Mouse (Mus musculus) thymus, postnatal 25 days (tissue): ENCODE results near the gene Dnmt3l.
"Not testable (repeated sequence)": the region's sequence is repeated elsewhere in the genome, so short reads cannot be mapped to it uniquely, and the experiment has no call there.

Experiments
- DNase-seq: peaks from one replicate; pipeline ENCODE4 v3.0.0; 2022

Gene Dnmt3l

DNA sequence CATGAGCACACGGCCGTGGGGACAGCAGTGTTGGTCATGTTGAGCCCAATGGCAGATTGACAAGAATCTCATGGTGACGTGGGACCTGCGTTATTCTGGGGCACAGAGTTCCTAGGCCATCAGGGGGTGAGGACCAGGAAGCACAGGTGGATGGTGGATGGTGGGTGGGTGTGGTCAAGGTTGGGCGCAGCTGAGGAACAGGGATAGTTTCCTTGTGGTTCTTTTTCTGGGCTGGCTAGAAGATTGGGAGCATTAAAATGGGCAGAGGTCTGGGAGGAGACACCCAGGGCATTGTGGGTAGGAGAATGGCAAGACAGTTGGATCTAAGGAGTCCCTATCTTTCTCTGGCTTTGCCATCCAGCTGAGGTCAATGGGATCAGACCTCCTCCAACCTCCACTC lies at the start of gene Dnmt3l:
Dnmt3l (plus strand) TSS at position 301 of the 400 bp plus-strand sequence.
- DNase-seq = no peak

DNA sequence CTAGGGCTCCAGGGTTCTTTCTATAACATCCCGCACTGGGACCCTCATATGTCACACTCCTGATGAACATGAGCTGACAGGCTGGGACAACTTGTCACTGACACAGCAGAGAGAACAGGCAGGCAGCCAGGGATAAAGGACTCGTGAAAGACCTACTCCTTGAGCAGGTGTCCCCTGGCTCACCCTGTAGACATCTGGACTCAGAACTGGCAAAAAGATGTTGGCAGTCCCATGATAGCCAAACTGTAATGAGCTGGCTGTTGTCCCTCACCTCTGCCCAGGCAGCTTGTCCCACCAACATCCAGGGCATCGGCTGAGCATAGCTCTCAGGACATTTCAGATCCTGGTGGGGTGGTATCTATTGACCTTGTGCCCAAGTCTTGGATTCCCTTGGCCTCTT lies 46.1 kb upstream of the Dnmt3l start:
- DNase-seq = no peak

DNA sequence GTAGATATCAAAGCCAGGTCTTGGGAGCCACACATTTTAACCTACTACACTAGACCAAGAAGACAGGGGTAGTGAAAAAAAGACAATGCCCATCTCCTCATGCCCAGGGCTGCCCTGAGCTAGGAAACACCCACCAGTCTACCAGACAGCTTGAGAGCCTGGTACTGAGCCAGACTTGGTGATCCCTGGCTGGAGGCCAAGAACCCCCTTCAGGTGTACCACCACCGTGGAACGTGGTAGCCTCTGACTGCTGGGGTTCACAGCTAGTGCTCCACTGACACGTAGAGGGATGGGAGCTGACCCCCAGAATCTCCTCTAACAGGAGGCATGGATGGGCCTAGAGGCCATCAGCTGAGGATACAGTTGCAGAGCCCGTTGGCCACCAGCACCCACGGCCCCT lies 41.5 kb upstream of the Dnmt3l start:
- no peak for DNase-seq

DNA sequence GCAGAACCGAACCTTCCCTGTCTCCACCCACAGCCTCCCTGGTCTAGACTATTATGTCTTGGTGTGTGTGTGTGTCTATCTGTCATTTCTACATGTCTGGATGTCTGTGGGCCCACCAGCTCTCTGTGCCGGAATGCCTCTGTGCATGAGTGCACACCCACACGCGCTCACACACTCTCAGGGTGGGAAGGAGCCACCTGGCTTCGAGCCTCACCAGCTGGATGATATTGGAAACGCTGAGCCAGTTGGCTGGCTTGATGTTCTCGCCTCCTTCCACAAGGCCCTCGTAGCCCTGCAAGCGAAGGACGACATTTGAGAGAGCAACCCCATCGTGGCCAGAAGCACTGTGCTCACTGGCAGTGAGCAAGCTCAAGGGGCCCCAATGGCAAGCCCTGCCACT lies 40.0 kb upstream of the Dnmt3l start:
- DNase-seq = no peak

DNA sequence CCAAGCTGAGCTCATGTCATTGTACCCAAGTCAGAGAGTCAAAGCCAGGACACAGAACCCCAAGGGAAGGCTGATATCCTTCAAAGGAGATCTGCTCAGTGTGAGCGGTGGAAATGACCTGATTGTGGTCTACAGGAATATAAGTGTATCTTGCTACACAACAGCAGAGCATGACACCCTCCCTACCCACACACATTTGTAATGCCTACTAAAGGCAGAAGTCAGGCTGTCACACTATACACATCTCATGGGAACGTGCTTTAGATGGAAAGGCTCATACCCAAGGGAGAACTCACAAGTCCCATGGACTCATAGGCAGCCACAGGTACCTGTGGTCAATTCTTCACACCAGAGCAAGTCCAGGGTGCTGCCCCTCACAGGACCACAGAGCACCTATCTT lies 39.4 kb upstream of the Dnmt3l start:
- DNase-seq = no peak

DNA sequence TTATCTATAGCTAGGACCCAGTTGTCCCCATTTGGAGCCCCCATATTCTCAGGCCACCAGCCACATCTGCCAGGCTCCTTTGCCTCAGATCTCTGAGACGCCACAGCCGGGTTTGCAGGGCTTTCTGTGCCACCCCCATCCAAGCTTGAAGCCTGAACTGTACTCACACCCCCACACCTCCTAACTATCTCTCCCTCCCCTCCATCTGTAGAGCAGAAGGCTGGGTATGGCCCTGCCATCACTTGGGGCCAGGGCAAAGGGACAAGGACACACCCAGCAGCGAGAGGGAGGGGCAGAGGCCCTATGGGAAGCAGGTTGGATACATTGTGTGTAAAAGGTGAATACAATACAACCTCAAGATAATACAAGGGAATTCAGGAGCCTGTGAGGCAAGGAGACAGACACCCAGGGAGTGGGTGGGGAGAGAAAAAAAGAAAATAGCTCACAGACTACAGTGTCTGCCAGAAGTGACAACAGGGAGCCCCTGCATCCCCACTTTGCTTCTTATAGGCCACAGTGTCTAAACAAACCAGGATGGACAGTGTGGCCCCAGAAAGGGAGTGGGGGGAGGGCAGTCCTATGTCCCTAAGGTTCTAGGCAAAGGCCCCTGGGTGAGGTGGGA lies 37.2 kb upstream of the Dnmt3l start:
- no peak for DNase-seq

DNA sequence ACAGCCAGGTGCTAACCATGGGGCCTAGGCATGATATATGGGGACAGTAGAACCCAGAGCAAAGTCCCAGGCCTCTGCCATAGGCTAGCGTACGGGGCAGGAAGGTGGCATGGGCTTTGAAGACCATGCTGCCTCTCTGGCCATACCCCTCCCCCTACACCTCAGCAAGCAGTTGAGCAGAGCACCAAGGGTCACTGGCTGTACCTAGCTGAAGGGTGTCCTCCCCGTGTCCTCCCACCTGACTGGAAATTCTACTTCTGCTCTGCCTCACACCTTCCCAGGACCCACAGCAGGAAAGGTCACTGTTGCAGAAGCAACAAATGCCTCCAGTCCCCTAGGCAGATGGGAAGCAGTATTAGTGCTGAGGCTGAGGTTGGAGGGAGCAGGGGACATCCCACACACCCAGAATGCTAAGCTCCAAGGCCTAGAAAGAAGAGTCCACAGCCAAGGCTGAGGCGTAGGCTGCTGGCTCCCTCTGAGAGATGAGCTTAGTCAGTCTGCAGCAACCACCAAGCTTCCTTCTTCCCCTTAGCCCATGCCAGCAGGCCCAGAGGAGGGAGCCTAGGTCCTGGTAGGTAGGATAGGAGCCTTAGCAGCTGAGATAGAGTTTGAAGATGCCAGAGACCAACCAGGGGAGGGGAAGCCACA lies 35.8 kb upstream of the Dnmt3l start:
- no peak for DNase-seq

DNA sequence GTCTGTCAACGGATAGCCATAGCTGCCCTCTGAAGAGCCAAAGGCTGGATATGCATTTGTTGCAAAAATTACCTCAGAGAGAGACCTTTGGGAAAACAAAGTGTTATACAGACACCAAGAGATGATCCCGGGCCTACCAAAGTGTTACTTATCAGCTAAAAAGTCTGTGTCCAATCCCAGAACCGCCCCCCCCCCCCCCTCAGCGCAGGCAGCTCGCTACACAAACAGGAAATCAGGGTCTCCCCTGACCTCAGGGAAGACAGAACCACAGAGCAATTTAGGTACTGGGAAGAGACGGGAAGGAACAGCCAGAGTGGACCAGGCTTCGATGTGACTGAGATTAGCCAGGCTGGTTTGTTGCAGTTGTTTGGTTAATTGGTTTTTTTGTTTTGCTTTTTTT lies 34.5 kb upstream of the Dnmt3l start:
- DNase-seq = no peak

DNA sequence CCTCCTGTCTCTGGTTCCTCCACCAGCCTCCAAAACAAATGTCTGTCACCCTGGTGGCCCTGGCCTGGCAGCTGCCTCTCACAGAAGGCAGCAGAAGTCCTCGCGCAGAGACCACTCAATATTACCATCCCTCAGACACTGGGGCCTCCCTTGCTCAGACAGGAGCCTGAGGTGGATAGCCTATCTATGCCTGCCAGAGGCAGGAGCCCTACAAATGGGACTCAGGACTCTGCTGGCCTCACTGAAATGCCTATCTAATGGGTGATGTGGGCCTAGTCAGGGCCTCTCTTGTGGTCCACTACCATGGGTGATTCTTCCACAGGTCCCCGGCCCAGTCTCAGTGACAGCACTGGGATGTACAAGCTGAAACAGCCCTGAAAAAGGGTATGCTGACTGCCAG lies 33.6 kb upstream of the Dnmt3l start:
- DNase-seq = no peak

DNA sequence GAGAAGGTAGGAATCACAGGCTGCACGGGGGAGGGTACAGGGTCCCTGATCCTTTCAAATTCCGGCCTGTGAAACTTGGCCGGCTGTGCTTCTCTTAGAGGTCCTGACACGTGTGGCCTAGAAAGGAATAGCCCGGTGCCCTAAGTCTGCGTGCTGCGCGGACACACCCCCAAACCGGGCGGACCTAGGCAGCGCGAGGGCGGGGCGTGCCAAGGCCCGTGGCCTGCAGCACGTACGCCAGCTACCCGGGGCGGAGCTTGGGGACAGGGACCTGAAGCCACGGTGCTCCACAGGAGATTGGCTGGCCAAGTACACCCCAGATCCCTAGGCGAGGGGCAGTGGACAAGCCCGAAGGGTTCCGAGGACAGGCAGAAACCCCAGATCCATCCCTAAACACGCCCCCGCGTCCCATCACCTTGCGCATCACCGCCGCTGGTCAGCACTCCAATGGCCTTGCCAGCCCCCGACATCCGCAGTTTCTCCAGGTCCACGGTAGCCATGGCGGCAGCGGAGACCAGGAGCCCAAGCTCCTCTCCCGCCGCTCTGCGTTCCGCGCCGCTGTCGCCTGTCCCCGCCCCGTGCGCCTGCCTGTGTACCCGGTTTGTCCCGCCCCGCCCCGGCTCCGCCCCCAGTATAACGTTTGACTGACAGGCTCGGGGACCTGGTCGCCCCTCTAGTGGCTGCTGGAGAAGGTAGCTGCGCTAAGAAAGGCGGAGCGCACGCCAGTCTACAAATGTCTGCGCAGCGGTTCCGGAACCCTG lies 32.4 kb upstream of the Dnmt3l start:
- DNase-seq = peak; percentile 96

DNA sequence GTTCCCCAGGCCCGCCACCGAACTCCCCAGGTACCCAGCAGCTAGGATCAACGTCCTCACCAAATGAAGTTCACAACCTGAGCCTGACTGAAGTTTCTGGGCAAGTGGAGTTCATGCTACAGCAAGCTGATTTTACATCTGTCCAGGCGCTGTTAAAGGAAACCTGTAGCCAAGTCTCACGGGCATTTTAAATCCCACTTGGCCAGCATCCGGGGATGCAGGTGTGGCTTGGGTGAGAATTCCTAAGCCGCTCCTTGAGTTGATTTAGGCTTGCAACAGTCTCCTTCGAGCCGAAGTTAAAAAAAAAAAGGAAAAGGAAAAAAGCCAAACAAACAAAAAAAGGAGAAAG lies 31.8 kb upstream of the Dnmt3l start, which contains the start of gene Pfkl:
Pfkl (minus strand) TSS at position 139 of the 349 bp plus-strand sequence.
- DNase-seq = no peak

DNA sequence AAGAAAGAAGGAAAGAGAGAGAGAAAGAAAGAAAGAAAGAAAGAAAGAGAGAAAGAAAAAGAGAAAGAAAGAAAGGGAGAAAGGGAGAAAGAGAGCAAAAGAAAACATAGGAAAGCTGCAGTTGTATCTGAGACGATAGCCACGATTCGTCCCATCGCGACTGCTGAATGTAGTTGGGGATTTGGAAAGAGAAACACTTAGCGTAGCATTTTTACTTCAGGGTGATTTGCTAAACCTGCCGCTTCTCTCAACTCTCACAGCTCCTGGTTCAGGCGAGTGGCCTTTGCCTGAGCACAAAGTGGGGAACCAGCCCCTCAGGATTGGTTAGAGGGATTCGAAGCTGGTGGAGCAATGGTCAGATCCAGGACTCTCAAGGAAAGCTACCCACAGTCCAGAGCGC lies 31.4 kb upstream of the Dnmt3l start:
- peak; percentile 10 for DNase-seq

DNA sequence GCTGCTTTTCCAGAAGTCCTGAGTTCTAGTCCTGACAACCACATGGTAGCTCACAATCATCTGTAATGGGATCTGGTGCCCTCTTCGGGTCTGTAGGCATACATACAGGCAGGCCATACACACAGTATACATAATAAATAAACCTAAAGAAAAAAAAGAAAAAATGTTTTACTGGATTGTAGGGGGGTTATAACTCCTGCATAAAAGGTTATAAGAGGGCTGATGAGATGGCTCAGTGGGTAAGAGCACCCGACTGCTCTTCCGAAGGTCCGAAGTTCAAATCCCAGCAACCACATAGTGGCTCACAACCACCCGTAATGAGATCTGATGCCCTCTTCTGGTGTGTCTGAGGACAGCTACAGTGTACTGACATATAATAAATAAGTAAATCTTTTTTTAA lies 30.6 kb upstream of the Dnmt3l start:
- not testable (repeated sequence) for DNase-seq

DNA sequence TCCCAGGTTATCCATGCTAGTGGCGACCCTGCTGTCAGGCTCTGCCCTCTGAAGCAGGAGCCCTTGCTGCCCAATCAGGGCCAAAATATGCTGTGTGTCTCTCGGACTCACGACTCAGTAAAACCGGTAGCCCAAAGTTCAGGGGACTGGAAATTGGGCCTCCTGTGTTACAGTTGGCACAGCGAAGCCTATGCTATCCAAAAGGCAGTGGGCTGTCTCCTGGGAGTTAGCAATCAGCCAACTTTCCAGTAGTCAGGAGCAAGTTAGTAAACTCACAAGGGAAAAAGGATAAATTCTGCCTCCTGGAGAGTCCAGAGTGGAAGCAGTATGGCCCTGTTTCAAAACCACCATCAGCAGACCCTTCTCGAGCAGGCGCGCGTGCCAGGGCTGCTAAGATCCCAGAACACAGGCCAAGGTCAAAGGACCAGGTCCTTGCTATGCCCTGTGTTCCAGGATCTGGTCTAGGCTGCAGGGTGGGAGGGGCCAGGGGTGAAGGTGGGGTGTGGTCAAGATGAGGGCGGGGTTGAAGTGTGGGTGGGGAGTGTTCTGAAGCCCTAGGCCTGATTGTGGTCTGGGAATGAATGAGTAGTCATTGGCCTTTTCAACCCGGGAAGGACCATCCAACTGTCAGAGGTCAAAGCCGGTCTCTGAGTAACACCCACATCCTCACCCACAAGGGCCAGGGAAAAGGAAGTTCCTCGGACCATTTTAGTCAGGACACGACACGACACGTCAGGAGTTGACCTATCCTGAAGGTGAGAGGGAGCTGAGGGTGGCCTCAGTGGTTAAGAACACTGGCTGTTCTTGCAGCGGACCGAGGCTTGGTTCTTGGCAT lies 28.9 kb upstream of the Dnmt3l start:
- no peak for DNase-seq

DNA sequence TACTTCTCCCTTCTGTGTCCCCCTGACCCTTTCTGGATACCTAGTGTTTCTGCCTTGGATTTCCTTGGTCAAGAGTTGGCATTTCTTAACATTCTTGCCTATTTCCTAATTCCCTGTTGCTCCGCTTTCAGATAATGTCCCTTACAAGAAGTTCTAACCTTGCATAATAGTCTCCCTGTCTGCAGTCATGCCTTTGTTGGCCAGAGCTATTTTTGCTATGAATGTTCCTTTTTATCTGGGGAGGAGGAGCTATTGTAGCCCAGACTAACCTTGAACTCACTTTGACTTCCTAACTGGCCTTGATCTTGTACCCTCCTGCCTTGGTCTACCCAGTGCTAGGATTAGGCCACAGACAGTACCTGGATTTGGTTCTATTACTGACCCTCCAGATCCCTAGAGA lies 26.3 kb upstream of the Dnmt3l start:
- DNase-seq = no peak

DNA sequence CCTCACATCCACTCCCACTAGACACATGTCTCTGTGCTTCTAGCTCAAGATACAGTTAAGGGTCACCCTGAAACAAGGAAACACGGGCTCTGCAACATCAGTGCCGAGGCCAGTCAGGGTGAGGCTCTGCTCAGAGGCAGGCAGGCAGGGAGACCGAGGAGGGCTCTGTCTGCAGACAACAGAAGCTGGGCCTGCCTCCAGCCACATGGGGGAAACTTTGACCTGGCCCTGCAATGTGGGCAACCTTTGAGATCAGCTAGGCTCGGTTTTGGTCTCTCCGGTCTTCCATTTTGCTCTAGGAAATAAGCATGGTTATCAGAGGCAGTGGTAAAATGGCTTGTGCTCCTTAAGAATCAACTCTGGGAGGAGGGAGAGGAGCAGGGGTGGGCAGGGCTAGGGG lies 25.4 kb upstream of the Dnmt3l start:
- no peak for DNase-seq

DNA sequence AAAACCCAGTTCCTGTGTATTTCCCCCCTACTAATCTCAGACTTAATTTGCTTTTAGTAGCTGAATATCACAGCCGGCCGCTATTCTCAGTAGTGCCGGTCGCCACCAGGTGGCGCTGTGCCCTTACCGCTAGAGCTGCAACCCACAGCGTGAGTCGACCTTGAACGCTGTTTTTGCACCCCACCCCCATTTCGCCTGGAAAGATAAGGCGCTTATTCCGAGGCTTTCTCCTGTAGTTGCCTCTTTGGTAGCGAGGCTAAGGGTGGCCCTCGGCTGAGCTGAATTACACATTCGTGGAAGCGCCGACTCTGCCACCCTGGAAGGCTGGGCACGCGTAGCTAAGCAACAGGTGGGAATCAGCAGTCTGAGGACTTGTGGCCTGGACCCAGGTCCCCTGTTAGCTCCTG lies 22.9 kb upstream of the Dnmt3l start:
- peak; percentile 69 for DNase-seq

DNA sequence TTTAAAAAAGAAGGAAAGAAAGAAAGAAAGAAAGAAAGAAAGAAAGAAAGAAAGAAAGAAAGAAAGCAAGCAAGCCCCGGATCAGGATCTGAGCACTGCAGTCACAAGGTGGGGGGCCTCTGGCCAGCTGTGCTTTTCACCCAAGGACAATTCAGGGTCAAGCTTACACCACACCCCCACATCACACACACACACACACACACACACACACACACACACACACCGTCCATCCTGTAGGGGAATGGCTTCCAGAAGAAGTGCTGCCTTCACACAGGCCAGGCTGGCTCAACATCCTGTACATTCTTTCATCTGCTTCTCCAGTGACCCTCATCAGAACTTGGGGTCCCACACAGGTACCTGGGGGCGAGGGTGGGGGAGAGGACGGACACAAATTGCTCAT lies 22.5 kb upstream of the Dnmt3l start:
- no peak for DNase-seq

DNA sequence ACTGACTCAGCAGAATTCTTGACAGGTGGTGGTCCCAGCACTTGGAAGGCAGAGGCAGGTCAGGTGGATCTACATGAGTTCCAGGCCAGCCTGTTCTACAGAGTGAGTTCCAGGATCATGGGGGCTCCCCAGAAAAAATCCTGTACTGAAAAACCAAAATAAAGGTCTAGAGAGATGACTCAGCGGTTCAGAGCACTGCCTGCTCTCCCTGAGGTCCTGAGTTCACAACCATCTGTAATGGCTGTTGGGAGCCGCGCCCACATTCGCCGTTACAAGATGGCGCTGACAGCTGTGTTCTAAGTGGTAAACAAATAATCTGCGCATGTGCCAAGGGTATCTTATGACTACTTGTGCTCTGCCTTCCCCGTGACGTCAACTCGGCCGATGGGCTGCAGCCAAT lies 21.8 kb upstream of the Dnmt3l start:
- DNase-seq = not testable (repeated sequence)

DNA sequence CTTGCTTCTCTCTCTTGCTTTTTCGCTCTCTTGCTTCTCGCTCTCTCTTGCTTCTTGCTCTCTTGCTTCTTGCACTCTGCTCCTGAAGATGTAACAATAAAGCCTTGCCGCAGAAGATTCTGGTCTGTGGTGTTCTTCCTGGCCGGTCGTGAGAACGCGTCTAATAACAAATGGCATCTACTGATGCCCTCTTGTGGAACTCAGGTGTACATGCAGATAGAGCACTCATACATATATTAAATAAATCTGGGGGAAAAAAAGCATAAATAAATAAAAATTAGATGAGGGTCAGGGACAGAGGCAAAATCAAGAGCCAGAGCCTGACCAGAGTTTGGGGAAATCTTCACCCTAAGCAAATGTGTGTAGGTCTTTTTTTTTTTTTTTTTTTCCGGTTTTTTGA lies 16.3 kb upstream of the Dnmt3l start:
- not testable (repeated sequence) for DNase-seq

DNA sequence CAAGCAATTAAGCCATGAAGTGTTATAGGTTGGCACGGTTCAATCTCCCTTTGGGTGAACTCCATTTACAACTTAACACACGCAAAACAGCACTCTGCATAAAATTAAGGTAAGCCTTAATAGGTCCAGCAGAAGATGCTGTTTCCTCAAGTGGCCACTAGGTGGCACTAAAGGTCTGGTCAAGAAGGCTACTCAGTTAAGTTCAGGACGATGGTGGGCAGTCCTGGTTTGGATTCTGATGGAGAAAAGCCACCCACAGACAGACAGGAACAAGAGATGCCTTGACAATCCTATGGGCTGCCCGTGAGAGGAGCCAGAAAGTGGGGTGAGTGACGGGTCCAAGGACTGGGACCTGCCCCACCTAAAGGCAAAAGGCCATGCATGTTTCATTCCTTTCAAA lies 13.6 kb upstream of the Dnmt3l start:
- peak; percentile 64 for DNase-seq

DNA sequence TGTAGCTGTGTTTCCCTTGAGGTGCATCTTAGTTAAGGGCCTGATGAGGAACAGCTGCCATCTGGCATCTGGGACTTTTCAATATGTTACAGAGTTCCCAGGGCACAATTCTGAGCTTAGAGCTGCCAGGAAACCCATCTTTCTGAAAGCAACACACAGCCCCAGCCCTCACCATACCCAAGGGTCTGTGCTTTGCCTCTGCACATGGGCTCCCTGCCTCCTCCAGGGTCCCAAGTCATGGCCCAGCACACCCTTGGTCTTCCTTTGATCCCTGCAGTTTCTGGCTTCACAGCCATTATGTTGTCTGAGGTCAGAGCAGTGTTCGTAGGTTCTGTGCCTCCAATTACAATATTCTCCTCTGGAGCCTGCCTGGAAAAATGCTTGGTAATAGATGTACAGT lies 12.7 kb upstream of the Dnmt3l start:
- no peak for DNase-seq

DNA sequence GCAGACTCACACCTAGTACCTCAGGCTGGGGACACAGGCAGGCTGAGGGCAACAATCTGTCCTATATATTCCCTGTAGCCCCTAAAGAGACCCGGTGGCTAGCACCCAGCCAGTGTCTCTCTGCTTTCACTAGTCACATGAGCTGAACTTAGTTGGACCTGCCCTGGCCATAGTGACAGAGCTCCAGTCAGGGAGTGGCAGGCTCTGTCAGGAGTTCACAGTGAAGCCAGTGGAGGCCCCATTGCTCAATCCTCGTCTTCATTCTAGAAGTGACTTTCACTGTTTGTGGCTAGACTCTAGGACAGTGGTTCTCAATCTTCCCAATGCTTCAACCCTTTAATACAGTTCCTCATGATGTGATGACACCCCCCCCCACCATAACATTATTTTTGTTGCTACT lies 9.8 kb upstream of the Dnmt3l start:
- DNase-seq = no peak
